Mouse (Mus musculus) urinary bladder, postnatal 14 days (tissue): ENCODE data around the gene Serpine1.
A peak's percentile ranks its signal among the peaks of the same experiment; 100 is the strongest.

Experiments
- DNase-seq: peaks from one replicate; pipeline ENCODE4 v3.0.0; 2021; ENCODE audit warnings: low spot score

Serpine1 gene

GRCm38 (mm10) chr5:137096037-137096436 lies 24.0 kb upstream of the Serpine1 start:
- DNase-seq: peak; percentile 22

DNA sequence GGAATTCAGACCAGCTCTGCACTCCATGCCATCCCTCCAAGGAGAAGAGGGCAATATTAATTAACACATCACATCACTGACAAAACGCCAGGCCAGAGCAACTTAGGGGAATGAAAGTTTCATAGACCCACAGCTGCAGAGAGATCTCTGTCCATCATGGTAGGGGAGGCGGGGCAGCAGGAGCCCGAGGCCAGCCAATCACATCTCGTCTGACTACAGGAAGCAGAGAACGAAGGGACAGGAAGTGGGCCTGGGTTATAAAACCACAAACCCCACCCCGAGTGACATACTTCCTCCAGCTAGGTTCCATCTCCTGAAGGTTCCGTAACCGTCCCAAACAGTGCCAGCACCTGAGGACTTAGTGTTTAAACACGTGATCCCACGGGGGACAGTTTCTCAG lies 23.1 kb upstream of the Serpine1 start:
- DNase-seq: no peak

- DNase-seq: no peak
Measured at GRCm38 (mm10) chr5:137093720-137094119, 21.7 kb upstream of the Serpine1 start.

GRCm38 (mm10) chr5:137091560-137091959 lies 19.5 kb upstream of the Serpine1 start:
- peak; percentile 29 for DNase-seq

- DNase-seq: no peak
Measured at GRCm38 (mm10) chr5:137090870-137091269, 18.8 kb upstream of the Serpine1 start.

- DNase-seq: no peak
Measured at GRCm38 (mm10) chr5:137087410-137087809, 15.3 kb upstream of the Serpine1 start.

DNA sequence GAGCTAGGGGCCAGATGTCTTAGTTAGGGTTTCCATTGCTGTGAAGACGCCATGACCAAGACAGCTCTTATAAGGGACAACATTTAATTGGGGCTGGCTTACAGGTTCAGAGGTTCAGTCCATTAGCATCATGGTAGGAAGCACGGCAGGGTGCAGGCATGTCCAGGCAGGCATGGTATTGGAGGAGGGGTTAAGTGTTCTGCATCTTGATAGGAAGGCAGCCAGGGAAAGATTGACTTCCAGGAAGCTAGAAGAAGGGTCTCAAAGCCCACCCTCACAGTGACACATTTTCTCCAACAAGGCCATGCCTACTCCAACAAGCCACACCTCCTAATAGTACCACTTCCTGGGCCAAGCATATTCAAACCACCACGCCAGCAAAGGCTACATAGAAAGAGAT lies 13.7 kb upstream of the Serpine1 start:
- no peak for DNase-seq

DNA sequence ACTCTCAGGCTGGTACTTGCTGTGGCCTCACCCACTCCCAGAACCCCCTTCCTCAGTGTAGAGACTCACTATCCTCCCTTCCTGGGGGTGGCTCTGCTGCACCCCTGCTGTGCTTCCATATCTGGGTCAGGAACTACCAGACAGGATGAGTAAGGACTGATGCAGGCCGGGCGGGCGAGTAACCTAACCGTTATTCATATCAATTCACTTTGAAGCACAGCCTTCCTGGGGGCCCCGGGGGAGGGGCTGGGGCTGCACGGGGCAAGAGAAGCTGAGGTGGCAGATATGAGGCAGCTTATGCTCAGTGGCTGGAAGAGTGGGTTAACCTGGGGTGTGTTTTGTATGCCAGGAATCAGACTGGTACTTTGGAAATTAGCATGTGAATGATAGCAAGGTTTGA lies 13.0 kb upstream of the Serpine1 start:
- no peak for DNase-seq

- DNase-seq: no peak
Measured at GRCm38 (mm10) chr5:137083051-137083450, 11.0 kb upstream of the Serpine1 start.

GRCm38 (mm10) chr5:137079849-137080248 lies 7.8 kb upstream of the Serpine1 start:
- peak; percentile 46 for DNase-seq

- DNase-seq: no peak
Measured at GRCm38 (mm10) chr5:137078616-137079015, 6.5 kb upstream of the Serpine1 start.

- peak; percentile 44 for DNase-seq
Measured at GRCm38 (mm10) chr5:137078041-137078440, 6.0 kb upstream of the Serpine1 start.

DNA sequence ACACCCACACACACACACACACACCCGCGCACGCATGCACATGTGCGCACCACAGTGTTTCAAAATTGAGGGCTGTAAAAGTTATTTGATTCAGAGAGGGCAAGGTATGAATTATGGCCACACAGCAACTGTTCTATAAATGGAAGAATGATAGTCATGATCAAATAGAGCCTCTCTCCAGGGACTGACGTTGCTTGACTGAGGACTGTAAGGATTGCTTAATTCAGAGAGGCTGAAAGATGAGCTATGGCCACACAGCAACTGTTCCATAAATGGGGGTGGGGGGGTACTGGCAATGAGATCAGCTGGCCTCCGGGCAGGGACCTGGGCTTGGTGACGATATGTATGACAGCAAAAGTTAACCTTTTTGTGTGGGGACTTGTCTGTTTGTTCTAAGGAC lies 5.1 kb upstream of the Serpine1 start:
- DNase-seq: no peak

GRCm38 (mm10) chr5:137076191-137076930 lies 4.3 kb upstream of the Serpine1 start:
- DNase-seq: peak; percentile 48

- DNase-seq: no peak
Measured at GRCm38 (mm10) chr5:137075726-137076125, 3.7 kb upstream of the Serpine1 start.

- peak; percentile 49 for DNase-seq
Measured at GRCm38 (mm10) chr5:137074191-137074651, 2.2 kb upstream of the Serpine1 start.

DNA sequence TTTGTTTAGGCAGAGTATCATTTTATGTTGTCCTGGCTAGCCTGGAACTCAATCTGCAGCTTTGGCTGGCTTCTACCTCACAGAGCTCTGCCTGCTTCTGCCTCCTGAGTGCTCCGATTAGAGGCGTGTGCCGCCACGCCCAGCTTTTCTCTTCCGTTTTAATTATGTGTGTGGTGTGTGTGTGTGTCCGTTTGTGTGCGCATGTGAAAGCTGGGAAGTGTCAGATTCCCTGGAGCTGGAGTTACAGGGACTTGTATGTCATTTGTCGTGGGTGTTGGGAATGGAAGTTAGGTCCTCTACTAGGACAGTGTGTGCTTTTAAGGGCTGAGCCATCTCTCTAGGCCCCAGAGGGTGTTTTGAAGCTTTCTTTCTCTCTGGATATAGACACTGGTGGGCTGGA lies 1.1 kb upstream of the Serpine1 start:
- DNase-seq: no peak

DNA sequence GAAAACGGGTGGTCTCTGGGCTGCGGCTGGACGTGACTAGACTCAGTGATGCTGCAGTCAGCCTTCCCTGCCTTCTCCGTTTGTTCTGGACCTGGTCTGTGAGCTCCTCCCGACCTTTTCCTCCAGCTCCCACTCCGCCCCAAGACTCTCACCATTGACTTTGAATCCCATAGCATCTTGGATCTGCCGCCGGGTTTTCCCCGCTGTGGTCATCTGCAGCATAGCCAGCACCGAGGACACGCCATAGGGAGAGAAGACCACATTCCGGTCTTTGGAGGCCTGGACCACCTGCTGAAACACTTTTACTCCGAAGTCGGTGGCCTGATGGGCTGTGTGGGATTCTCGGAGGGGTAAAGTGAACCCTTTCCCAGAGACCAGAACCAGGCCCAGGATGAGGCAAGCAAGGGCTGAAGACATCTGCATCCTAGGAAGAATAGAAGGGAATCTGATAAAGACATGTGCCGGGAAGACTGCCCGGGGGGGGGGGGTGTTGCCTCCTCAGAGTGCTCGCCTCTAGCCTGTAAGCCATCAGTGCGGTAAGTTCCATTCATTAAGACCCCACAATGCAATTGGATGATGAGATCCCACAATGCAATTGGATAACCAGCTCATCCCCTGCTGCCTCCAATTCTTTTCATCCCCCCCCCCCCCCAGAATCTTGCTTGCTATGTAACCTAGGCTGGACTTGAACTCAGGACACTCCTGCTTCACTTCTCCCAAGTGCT lies 1.0 kb downstream of the Serpine1 start:
- DNase-seq: no peak

DNA sequence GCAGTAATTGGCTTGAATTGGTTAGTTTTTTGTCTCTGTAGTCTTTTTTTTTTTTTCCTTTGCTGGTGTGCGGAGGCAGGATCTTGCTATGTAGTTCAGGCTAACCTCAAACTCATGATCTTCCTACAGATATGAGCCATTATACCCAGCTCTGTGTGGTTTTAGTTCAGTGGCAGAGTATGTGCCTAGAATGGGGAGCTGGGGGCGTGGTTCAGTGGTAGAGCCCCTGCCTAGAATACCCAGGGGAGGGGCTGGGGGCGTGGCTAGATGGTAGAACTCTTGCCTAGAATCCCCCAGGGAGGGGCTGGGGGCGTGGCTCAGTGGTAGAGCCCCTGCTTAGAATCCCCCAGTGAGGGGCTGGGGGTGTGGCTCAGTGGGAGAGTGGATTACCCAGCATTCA lies 3.4 kb downstream of the Serpine1 start:
- no peak for DNase-seq

DNA sequence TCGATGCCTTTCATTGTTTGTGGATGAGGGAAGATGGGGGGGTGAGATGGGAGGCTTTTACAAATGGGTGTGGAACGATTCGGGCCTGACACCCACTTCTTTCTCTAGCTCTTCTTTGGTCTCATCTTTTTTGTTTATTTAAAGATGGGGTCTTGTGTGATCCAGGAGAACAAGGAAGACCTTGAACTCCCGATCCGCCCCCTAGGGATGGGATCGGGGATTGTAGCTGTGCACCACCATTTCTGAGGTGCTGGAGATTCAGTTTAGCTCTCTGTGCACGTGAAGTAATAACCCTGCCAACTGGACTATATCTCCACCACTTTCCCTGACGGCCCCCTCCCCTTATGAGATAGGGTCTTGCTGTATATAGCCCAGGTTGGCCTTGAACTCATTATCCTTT lies 6.1 kb downstream of the Serpine1 start:
- DNase-seq: no peak

DNA sequence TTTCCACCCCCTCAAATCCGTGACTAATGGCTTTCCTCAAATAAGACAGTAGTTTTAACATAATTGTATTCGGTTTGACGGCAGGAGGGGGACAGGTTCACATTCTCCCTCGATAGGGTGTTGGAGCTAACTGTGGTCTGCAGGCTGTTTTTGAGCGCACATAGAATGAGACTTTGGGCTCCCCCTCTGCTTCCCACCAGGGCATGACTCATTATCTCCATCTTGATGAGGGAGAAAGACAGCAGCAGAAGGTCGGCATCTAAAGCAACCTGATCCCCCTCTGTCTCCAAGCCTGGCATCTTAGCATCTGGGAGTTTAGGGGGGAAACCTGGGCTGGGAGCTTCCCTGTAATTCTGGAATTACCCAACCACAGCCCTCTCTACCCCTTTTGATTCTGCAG lies 6.6 kb downstream of the Serpine1 start:
- no peak for DNase-seq

GRCm38 (mm10) chr5:137062601-137063000 lies 9.5 kb downstream of the Serpine1 start:
- no peak for DNase-seq

DNA sequence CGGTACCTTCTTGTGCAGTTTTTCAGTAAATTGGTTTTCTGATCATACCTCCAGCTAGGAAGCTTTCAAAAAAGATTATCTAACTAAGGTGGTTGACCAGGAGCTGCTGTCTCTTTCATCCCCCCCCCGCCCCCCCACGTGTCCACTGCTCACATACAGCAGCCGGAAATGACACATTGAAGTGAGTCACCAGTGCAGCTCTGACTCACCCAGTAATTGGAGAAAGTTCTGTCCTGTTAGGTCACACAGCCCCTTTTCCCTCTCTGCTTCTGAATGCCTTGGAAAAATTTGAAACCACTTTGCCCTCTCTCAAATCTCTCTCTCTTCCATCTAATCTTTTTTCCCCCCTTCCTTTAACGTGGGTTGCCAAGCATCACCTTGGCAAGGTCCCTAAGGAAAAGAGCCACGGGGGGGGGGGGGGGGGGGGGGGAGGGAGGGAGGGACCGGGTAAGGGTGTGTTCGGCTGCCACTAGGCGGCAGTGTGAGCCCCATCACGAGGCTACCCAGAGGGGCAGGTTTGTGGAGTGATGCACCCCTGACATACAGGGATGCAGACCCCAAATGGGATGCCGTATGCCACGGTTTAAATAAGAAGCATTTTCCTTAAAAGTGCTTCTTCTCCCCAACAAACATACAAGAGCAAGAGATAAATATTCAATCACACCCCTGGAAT lies 10.1 kb downstream of the Serpine1 start:
- DNase-seq: peak; percentile 53
